Mouse (Mus musculus) G1E (cell line): Measurements from ENCODE around the gene Ccdc191.

Source experiments
- CTCF ChIP-seq: IDR thresholded peaks from 2 replicates; pipeline ENCODE4 v1.5.1; 2012; ENCODE audit warnings: low read depth, low read length, inconsistent platforms, mixed read lengths
- GATA1 ChIP-seq: IDR thresholded peaks from 2 replicates; pipeline ENCODE4 v1.6.1; 2012; ENCODE audit warnings: borderline replicate concordance, low read length, inconsistent platforms, mixed read lengths
- POLR2AphosphoS5 ChIP-seq: IDR thresholded peaks from 2 replicates; pipeline ENCODE4 v1.6.1; 2012; ENCODE audit warnings: low read depth, low read length, inconsistent platforms; ENCODE audit not compliant: insufficient replicate concordance

DNA sequence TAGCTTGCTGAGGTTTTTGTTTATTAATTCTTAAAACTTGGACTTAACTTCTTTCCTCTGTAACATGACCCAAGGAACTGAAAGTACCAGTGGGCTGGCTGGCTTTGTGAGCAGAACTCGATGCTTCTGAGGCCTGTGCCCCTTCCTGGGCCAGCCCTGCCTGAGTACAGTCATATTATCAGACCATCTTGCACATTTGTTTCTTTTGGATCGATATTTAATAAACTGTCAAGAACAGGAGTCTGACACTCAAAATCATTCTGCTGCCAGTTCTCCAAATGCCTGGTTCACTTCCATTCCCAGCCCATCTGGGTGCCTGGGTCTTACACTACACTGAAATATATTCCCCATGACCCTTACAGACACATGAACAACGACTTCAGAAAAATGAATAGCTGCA is 56.3 kb downstream of the Ccdc191 start:
- TF ChIP-seq CTCF, result no peak
- TF ChIP-seq POLR2AphosphoS5, result no peak
- TF ChIP-seq GATA1, result no peak
